Mouse (Mus musculus): ENCODE results near the gene Lrrc4c. TPM values are rescaled to one million over a fixed set of nuclear protein-coding genes. Genes with fewer than 3 reads are reported as not detected.

Gene Lrrc4c
- polyA plus RNA-seq, 1 experiment from 2014 or later, result 11.1 TPM

DNA sequence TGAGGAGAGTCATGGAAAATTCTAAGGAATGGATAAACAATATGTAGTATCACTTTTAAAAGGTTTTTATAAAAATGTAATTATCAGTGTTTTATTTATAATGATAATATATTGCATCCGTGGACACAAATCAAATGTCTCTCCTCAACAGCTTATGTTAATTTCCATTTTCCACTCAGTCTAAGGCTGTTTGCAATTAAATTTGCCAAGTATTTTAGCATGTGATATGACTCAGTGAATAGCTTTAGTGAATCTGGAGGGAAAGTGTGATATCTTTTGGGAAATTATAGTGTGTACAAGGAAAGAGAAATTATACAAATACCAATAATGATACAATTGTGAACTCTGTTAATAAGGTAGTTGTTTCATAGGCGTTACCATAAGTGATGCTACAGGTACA lies 1207.1 kb downstream of the Lrrc4c start:
- no peaks in the 10 kb centered on the region for H3K9me3 ChIP-seq (replicated peaks)
- H3K4me2 ChIP-seq (replicated peaks), result no peak overlapping the region
- ATAC-seq (ENCODE audit: low FRiP score), result no peak
- no peaks in the 10 kb centered on the region for H3K36me3 ChIP-seq
- H3K4me1 ChIP-seq, result no peaks in the 10 kb centered on the region
- H3K27me3 ChIP-seq, result no peaks in the 10 kb centered on the region
- no peak overlapping the region for H3K4me3 ChIP-seq
- WGBS, result 95% methylated on average over 2 of the region's 2 CpGs
- H3K27ac ChIP-seq, result no peak overlapping the region
- no peak overlapping the region for H3K9ac ChIP-seq

- no peak overlapping the region for H3K9ac ChIP-seq
- no peak overlapping the region for H3K27ac ChIP-seq
- H3K36me3 ChIP-seq, result no peaks in the 10 kb centered on the region
- ATAC-seq (ENCODE audit: low FRiP score), result no peak
- H3K4me2 ChIP-seq (replicated peaks), result no peak overlapping the region
- no peaks in the 10 kb centered on the region for H3K4me1 ChIP-seq
- no peaks in the 10 kb centered on the region for H3K9me3 ChIP-seq (replicated peaks)
- no peak overlapping the region for H3K4me3 ChIP-seq
- 85% methylated on average over 4 of the region's 4 CpGs for WGBS
- no peaks in the 10 kb centered on the region for H3K27me3 ChIP-seq
Observed at GRCm38 (mm10) chr2:97530622-97531021, 1212.7 kb downstream of the Lrrc4c start.

DNA sequence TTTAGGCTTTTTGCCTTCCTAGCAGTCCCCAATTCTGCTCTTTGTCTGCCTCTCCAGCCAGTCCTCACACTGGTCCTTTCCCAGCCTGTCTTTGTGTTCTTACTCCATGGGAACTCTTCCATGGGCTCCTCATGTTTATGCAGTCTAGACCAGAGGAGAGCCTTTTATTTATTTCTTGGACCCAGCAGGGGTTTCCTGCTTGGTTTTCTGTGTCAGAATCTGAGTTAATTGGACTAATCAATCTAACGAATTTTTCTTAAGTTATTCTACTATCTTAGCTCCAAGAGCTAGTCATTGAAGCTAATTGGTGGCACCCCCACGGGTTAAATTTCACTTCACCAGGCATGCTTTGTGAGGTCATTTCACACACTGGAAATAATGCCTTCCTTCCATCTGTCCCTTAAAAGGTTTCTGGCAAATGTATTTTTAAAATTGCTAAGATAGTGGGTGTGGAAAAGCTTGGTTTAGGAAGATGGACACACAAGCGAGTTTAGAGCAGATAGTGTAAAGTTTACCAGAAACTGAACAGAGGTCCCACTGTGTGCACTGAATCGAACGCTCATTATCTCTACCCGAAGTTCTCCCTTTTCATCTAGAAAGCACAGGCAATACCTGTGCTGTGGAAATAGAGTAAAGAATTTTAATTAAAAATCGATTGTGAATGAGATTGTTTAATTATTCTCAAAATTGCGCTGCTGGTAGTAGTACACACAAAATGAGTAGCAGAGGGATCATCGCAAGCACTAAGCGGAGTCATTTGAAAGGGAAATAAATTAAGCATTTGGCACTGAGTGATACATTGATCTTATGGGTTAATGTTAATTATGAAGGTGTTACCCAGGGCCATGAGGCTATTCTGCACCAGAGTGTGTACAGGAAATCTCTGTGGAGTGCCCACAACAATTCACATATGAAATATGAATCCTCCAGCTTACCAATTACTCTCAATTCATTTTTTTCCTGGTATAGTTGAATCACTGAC lies 1226.0 kb downstream of the Lrrc4c start:
- Histone ChIP-seq H3K9me3 (replicated peaks) (no peaks in the 10 kb centered on the region), H3K9ac (no peak overlapping the region), H3K27ac (peak overlapping the region; percentile 55), H3K4me3 (no peak overlapping the region), H3K27me3 (no peaks in the 10 kb centered on the region), H3K4me1 (no peaks in the 10 kb centered on the region), H3K4me2 (replicated peaks) (no peak overlapping the region), H3K36me3 (no peaks in the 10 kb centered on the region)
- peak; percentile 89 for ATAC-seq (ENCODE audit: low FRiP score)
- WGBS, result 63% methylated on average over 10 of the region's 10 CpGs

DNA sequence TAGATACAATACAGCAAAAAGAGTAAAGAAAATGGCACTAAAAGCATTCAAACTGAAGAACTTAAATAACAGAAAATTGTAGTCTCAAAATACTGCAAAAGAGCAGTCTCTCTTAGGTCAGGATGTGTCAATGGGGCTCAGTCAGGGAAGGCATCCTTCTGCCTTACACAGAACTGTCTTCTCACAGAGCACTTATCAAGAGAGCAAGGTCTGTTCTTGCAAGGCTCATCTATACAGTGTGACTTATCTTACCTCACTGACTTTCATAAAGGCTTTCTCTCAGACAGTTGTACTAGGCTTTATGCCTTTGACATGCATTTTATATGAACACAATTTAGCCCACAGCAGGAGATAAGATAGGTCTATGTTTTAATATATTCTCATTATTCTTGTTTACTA lies 1226.7 kb downstream of the Lrrc4c start:
- H3K36me3 ChIP-seq, result no peaks in the 10 kb centered on the region
- H3K27ac ChIP-seq, result no peak overlapping the region
- H3K4me3 ChIP-seq, result no peak overlapping the region
- no peak overlapping the region for H3K4me2 ChIP-seq (replicated peaks)
- H3K4me1 ChIP-seq, result no peaks in the 10 kb centered on the region
- no peak for ATAC-seq (ENCODE audit: low FRiP score)
- no peak overlapping the region for H3K9ac ChIP-seq
- H3K9me3 ChIP-seq (replicated peaks), result no peaks in the 10 kb centered on the region
- H3K27me3 ChIP-seq, result no peaks in the 10 kb centered on the region

DNA sequence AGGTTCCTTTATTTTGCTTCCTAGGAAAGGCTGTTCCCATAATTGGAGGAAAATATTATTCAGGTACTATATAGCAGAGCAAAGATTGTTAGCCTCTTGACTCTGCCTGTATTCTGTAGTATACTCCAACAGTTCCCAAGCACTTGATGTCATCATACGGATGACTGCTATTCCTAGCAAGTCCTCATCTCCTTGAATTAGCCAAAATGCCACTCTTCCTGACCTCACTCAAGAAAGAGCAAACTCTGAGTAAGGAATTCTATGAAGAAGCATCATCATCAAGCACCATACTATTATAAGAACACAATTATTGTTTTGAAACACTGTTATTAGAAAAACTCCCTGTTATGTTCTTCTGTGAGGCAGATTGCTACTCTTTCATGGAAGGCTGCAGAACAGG lies 1228.0 kb downstream of the Lrrc4c start:
- Histone ChIP-seq H3K27ac (no peak overlapping the region), H3K9me3 (replicated peaks) (no peaks in the 10 kb centered on the region), H3K4me3 (no peak overlapping the region), H3K4me1 (no peaks in the 10 kb centered on the region), H3K4me2 (replicated peaks) (no peak overlapping the region), H3K27me3 (no peaks in the 10 kb centered on the region), H3K9ac (no peak overlapping the region), H3K36me3 (no peaks in the 10 kb centered on the region)
- no peak for ATAC-seq (ENCODE audit: low FRiP score)
- 92% methylated on average over 1 of the region's 1 CpGs for WGBS

DNA sequence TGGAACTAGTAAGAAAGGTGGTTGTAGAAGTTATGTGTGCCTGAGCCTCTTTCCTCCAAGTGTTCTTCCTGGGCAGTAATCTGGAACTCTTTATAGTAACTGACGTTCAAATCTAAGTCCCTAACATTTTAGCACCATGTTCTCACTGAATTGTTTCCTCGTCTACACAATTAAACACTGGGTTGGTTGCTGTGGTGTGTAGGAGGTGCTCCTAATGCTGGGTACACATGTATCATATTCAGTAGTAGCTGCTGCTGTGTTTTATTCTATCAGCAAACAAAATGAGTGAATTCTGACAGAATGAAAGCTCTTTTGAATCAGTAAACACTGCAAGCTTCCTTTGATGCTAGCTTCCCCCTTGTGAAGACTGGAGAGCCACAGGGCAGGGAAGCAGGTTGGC lies 1246.5 kb downstream of the Lrrc4c start:
- no peak overlapping the region for H3K9ac ChIP-seq
- H3K9me3 ChIP-seq (replicated peaks), result no peaks in the 10 kb centered on the region
- H3K27ac ChIP-seq, result no peak overlapping the region
- no peak overlapping the region for H3K4me2 ChIP-seq (replicated peaks)
- H3K4me1 ChIP-seq, result 0 out of 2 replicates have a peak, but pooled peaks cover 2% of the 10 kb centered on the region
- no peaks in the 10 kb centered on the region for H3K27me3 ChIP-seq
- ATAC-seq (ENCODE audit: low FRiP score), result no peak
- no peaks in the 10 kb centered on the region for H3K36me3 ChIP-seq
- 52% methylated on average over 2 of the region's 2 CpGs for WGBS
- H3K4me3 ChIP-seq, result no peak overlapping the region

DNA sequence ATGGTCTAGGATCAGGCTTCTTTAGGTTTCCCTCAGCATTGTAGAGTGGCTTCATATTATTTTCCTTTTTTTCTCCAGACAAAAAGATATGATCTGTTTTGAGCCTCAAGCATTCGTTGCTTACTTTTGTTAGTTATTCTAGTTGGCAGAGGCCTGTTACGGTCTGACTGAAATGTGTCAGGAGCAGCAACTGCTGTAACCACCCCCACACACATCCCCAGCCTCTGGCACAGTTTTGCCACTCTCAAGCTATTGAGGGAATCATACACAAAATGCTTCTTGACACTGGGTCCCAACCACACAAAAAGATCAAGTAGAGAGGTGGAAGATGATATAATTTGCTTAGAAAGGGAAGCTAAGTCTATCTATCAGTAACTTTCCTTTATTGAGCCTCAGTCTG lies 1251.0 kb downstream of the Lrrc4c start:
- WGBS, result 89% methylated on average over 2 of the region's 2 CpGs
- Histone ChIP-seq H3K4me2 (replicated peaks) (no peak overlapping the region), H3K4me3 (no peak overlapping the region), H3K4me1 (0 out of 2 replicates have a peak, but pooled peaks cover 2% of the 10 kb centered on the region), H3K9me3 (replicated peaks) (no peaks in the 10 kb centered on the region), H3K9ac (no peak overlapping the region), H3K27ac (no peak overlapping the region), H3K36me3 (no peaks in the 10 kb centered on the region), H3K27me3 (no peaks in the 10 kb centered on the region)
- ATAC-seq (ENCODE audit: low FRiP score), result no peak

GRCm38 (mm10) chr2:97574921-97575320 lies 1257.0 kb downstream of the Lrrc4c start:
- H3K4me3 ChIP-seq, result no peak overlapping the region
- no peaks in the 10 kb centered on the region for H3K4me1 ChIP-seq
- no peak for ATAC-seq (ENCODE audit: low FRiP score)
- H3K9me3 ChIP-seq (replicated peaks), result no peaks in the 10 kb centered on the region
- H3K9ac ChIP-seq, result no peak overlapping the region
- H3K36me3 ChIP-seq, result no peaks in the 10 kb centered on the region
- H3K27ac ChIP-seq, result no peak overlapping the region
- H3K27me3 ChIP-seq, result no peaks in the 10 kb centered on the region
- no peak overlapping the region for H3K4me2 ChIP-seq (replicated peaks)

GRCm38 (mm10) chr2:97581132-97581531 lies 1263.2 kb downstream of the Lrrc4c start:
- WGBS, result 48% methylated on average over 2 of the region's 2 CpGs

DNA sequence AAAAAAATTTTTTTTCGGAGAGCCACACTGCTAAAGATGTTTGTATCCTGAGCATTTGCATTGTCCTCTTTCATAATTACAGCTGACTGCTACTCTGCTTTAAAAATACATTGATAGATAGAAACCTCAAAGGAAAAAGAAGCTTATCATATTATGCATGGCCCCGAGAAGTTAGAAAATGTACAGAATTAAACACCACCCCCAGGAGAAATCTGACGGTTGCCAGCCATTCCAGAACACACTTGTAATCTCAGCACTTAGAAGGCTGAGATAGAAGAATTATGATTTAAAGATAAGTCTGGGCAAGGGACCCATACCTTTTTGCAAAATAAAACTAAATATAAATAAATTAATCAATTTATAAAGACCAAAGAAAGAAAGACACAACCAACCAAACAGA lies 1268.4 kb downstream of the Lrrc4c start:
- no peak overlapping the region for H3K4me2 ChIP-seq (replicated peaks)
- no peak for ATAC-seq (ENCODE audit: low FRiP score)
- 86% methylated on average over 3 of the region's 3 CpGs for WGBS
- H3K4me3 ChIP-seq, result no peak overlapping the region
- H3K36me3 ChIP-seq, result no peaks in the 10 kb centered on the region
- H3K4me1 ChIP-seq, result no peaks in the 10 kb centered on the region
- H3K9me3 ChIP-seq (replicated peaks), result no peaks in the 10 kb centered on the region
- no peak overlapping the region for H3K9ac ChIP-seq
- H3K27me3 ChIP-seq, result no peaks in the 10 kb centered on the region
- no peak overlapping the region for H3K27ac ChIP-seq

More at GRCm38 (mm10) chr2:97581132-97581531, 1263.2 kb downstream of the Lrrc4c start:
- H3K4me1 ChIP-seq, result no peaks in the 10 kb centered on the region
- no peak overlapping the region for H3K27ac ChIP-seq
- no peak overlapping the region for H3K4me3 ChIP-seq
- H3K27me3 ChIP-seq, result no peaks in the 10 kb centered on the region
- no peaks in the 10 kb centered on the region for H3K36me3 ChIP-seq
- no peak overlapping the region for H3K4me2 ChIP-seq (replicated peaks)
- no peaks in the 10 kb centered on the region for H3K9me3 ChIP-seq (replicated peaks)
- H3K9ac ChIP-seq, result no peak overlapping the region
- no peak for ATAC-seq (ENCODE audit: low FRiP score)

DNA sequence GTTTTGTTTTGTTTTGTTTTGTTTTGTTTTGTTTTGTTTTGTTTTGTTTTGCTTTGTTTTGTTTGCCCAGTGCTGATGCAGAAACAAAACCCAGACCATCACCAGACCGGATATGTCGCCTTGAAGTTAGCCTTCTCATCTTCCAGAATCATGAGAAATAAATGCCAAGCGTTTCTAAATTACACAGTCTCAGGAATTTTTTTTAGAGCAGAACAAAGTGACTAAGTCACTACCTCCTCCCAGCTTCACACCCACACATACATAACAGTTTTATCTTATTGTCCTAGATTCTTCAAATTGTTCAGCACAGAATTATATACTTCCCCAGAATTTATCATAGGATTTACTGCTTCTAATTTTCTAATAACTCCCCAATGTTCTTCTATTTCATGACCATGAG lies 1272.6 kb downstream of the Lrrc4c start:
- 94% methylated on average over 3 of the region's 3 CpGs for WGBS
- Histone ChIP-seq H3K4me2 (replicated peaks) (no peak overlapping the region), H3K9me3 (replicated peaks) (no peaks in the 10 kb centered on the region), H3K4me1 (no peaks in the 10 kb centered on the region), H3K9ac (no peak overlapping the region), H3K27ac (no peak overlapping the region), H3K4me3 (no peak overlapping the region), H3K36me3 (no peaks in the 10 kb centered on the region), H3K27me3 (no peaks in the 10 kb centered on the region)
- ATAC-seq (ENCODE audit: low FRiP score), result no peak

GRCm38 (mm10) chr2:97604182-97604581 lies 1286.2 kb downstream of the Lrrc4c start:
- H3K9ac ChIP-seq, result no peak overlapping the region
- no peak overlapping the region for H3K27ac ChIP-seq
- no peaks in the 10 kb centered on the region for H3K36me3 ChIP-seq
- no peaks in the 10 kb centered on the region for H3K9me3 ChIP-seq (replicated peaks)
- no peaks in the 10 kb centered on the region; the same call in none of the 2 replicates for H3K4me1 ChIP-seq
- WGBS, result 52% methylated on average over 3 of the region's 3 CpGs
- H3K27me3 ChIP-seq, result no peaks in the 10 kb centered on the region
- H3K4me3 ChIP-seq, result no peak overlapping the region
- no peak overlapping the region for H3K4me2 ChIP-seq (replicated peaks)
- no peak for ATAC-seq (ENCODE audit: low FRiP score)

GRCm38 (mm10) chr2:97604688-97605215 lies 1286.8 kb downstream of the Lrrc4c start:
- H3K27ac ChIP-seq, result no peak overlapping the region
- 27% methylated on average over 3 of the region's 3 CpGs for whole genome bisulfite sequencing
- H3K4me2 ChIP-seq (replicated peaks), result no peak overlapping the region
- no peaks in the 10 kb centered on the region for H3K9me3 ChIP-seq (replicated peaks)
- H3K36me3 ChIP-seq, result no peaks in the 10 kb centered on the region
- H3K4me1 ChIP-seq, result no peaks in the 10 kb centered on the region; the same call in none of the 2 replicates
- no peak overlapping the region for H3K4me3 ChIP-seq
- H3K9ac ChIP-seq, result no peak overlapping the region
- no peaks in the 10 kb centered on the region for H3K27me3 ChIP-seq
- ATAC-seq (ENCODE audit: low FRiP score), result 0 out of 2 replicates have a peak, but pooled peaks have one; percentile 39

All from hindbrain, embryonic 12.5 days (tissue).